Mouse (Mus musculus) olfactory bulb, adult 2 months (tissue): ENCODE data around the gene Setd7.

Experiments
- CTCF ChIP-seq: fragments of 200-500 bp; IDR thresholded peaks from 2 replicates; pipeline ENCODE4 v1.5.1; 2012; ENCODE audit warnings: low read depth, mild to moderate bottlenecking, low read length, moderate library complexity; ENCODE audit not compliant: insufficient read depth
- POLR2A ChIP-seq: fragments of 200-500 bp; IDR thresholded peaks from 2 replicates; pipeline ENCODE4 v1.6.1; 2012; ENCODE audit warnings: mild to moderate bottlenecking, low read depth, low read length, moderate library complexity; ENCODE audit not compliant: insufficient read depth

DNA sequence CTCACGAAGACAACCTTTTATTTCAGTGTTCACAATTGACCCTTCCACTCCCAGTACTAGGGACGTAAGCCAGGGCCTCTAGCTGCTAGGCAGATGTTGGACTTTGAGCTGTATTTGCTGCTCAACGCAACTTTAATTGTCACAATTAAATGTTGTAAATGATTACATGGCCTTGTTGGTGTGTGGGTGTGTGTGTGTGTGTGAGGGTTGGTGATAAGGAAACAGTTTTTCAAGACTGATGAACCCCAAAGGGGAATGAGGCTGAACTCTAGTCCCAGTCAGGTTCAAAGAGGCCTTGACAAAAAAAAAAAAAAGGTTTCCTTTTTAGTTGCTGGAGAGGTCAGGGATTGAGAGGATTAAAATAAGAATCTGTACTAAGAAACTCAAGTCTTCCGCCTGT lies 43.2 kb downstream of the Setd7 start:
- TF ChIP-seq POLR2A = no peak
- no peak for TF ChIP-seq CTCF
